ENCODE assay signal across 10 mouse cellular contexts in the genomic region with DNA sequence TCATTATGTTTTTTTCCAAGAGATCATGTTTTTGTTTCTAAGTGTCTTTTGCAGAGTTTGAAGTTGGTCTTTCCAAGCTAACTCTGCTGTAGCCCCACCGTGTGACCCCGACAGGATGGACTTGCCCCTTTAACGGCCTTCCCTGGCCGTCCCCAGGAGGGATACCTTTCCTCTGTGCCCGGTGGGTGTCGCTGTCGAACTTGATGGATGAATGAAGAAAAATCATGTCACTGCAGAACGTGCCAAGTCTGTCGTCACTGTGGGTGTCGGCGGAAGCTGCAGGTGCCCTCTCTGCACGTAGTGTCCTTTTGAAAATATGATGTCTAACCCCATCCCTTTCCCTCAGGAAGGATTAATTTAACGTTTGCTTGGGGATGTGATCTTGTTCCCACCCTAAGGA.
A peak's percentile ranks its signal among the peaks of the same experiment; 100 is the strongest.
DNase-seq lines count a peak whose midpoint lies in the region; ATAC-seq and TF ChIP-seq lines count a peak whose summit lies in the region.
"Had no signal": no experiment of that assay in that cellular context is flagged by ENCODE, and none has a peak within 500 bp of the region (broad histone marks: within the 10 kb centered on the region; RNA-seq: fewer than 3 reads in every experiment).

No protein-coding gene starts in this region.

- no peaks in the 10 kb centered on the region for H3K4me1 ChIP-seq in hindbrain, embryonic 14.5 days (replicated peaks; ENCODE audit: control insufficient read depth, insufficient read depth, low read length)
- no peaks in the 10 kb centered on the region for H3K4me1 ChIP-seq in hindbrain, embryonic 10.5 days (replicated peaks)
- no peaks in the 10 kb centered on the region for H3K4me1 ChIP-seq in heart, postnatal 0 days (ENCODE audit: control insufficient read depth, insufficient read depth)
- no peaks in the 10 kb centered on the region for H3K4me1 ChIP-seq in midbrain, embryonic 16.5 days (ENCODE audit: control insufficient read depth, insufficient read depth, low read length)
- H3K4me1 ChIP-seq: heart, embryonic 15.5 days; neural tube, embryonic 12.5 days had no signal

- H3K27me3 ChIP-seq in hindbrain, embryonic 14.5 days (ENCODE audit: control insufficient read depth, insufficient read depth, low read length) = no peaks in the 10 kb centered on the region
- H3K27me3 ChIP-seq in hindbrain, embryonic 10.5 days (ENCODE audit: insufficient read depth, poor library complexity, severe bottlenecking) = no peaks in the 10 kb centered on the region
- H3K27me3 ChIP-seq in heart, postnatal 0 days (ENCODE audit: control insufficient read depth, insufficient read depth, low read length) = no peaks in the 10 kb centered on the region
- H3K27me3 ChIP-seq in midbrain, embryonic 16.5 days (ENCODE audit: control insufficient read depth, insufficient read depth, low read depth, low read length) = no peaks in the 10 kb centered on the region
- H3K27me3 ChIP-seq: heart, embryonic 15.5 days; neural tube, embryonic 12.5 days had no signal

- H3K9ac ChIP-seq in hindbrain, embryonic 14.5 days = no peak overlapping the region
- H3K9ac ChIP-seq in heart, postnatal 0 days (replicated peaks; ENCODE audit: low read depth, low read length) = no peak overlapping the region
- no peak overlapping the region for H3K9ac ChIP-seq in midbrain, embryonic 16.5 days (ENCODE audit: low read depth, low read length)
- H3K9ac ChIP-seq: heart, embryonic 15.5 days; neural tube, embryonic 12.5 days had no signal

- H3K4me3 ChIP-seq in hindbrain, embryonic 14.5 days (replicated peaks; ENCODE audit: low read length) = no peak overlapping the region
- no peak overlapping the region for H3K4me3 ChIP-seq in hindbrain, embryonic 10.5 days
- H3K4me3 ChIP-seq in heart, postnatal 0 days (ENCODE audit: low read depth, low read length) = no peak overlapping the region
- H3K4me3 ChIP-seq in midbrain, embryonic 16.5 days (ENCODE audit: low read depth, low read length) = no peak overlapping the region
- H3K4me3 ChIP-seq: heart, embryonic 15.5 days; neural tube, embryonic 12.5 days had no signal

- TF ChIP-seq CTCF in heart, postnatal 0 days (IDR thresholded peaks at IDR 0.05; ENCODE audit: low read depth) = peak; percentile 51

- no peaks in the 10 kb centered on the region for H3K9me3 ChIP-seq in hindbrain, embryonic 14.5 days (ENCODE audit: control insufficient read depth, low read length)
- no peaks in the 10 kb centered on the region for H3K9me3 ChIP-seq in hindbrain, embryonic 10.5 days
- H3K9me3 ChIP-seq in heart, postnatal 0 days (replicated peaks; ENCODE audit: control insufficient read depth, low read length) = no peaks in the 10 kb centered on the region
- no peaks in the 10 kb centered on the region for H3K9me3 ChIP-seq in midbrain, embryonic 16.5 days (replicated peaks; ENCODE audit: control insufficient read depth, low read length, poor library complexity, severe bottlenecking)
- H3K9me3 ChIP-seq: heart, embryonic 15.5 days; neural tube, embryonic 12.5 days had no signal

- peak; percentile 48 for DNase-seq in hindbrain, embryonic 14.5 days (ENCODE audit: low spot score)
- no peak for DNase-seq in hindbrain, embryonic 10.5 days (ENCODE audit: low spot score)
- DNase-seq in cerebellum, adult 11 months = peak; percentile 86
- DNase-seq in heart, postnatal 0 days (ENCODE audit: low spot score) = peak; percentile 47
- peak; percentile 68 to 76 for DNase-seq in layer of hippocampus, postnatal 36 days
- peak; percentile 65 for DNase-seq in right cerebral cortex, adult 2 months (ENCODE audit: low spot score in 2 of 2)

- no peak overlapping the region for H3K4me2 ChIP-seq in hindbrain, embryonic 14.5 days (replicated peaks)
- H3K4me2 ChIP-seq in heart, postnatal 0 days (ENCODE audit: low read depth, low read length) = no peak overlapping the region
- H3K4me2 ChIP-seq in midbrain, embryonic 16.5 days (ENCODE audit: low read length) = no peak overlapping the region
- H3K4me2 ChIP-seq: heart, embryonic 15.5 days; neural tube, embryonic 12.5 days had no signal

- WGBS in hindbrain, embryonic 14.5 days = 54% methylated on average over 13 of the region's 13 CpGs
- 65% methylated on average over 13 of the region's 13 CpGs for WGBS in hindbrain, embryonic 10.5 days
- 47% methylated on average over 13 of the region's 13 CpGs for WGBS in heart, postnatal 0 days
- WGBS in midbrain, embryonic 16.5 days = 56% methylated on average over 13 of the region's 13 CpGs

- TF ChIP-seq EP300 in heart, postnatal 0 days (IDR thresholded peaks at IDR 0.05; ENCODE audit: low read depth) = no peak

- no peak overlapping the region for H3K27ac ChIP-seq in hindbrain, embryonic 14.5 days
- H3K27ac ChIP-seq in hindbrain, embryonic 10.5 days = no peak overlapping the region
- no peak overlapping the region for H3K27ac ChIP-seq in heart, postnatal 0 days (ENCODE audit: low read depth)
- no peak overlapping the region for H3K27ac ChIP-seq in midbrain, embryonic 16.5 days (ENCODE audit: low read length)
- H3K27ac ChIP-seq: heart, embryonic 15.5 days; neural tube, embryonic 12.5 days had no signal

- ATAC-seq in hindbrain, embryonic 14.5 days (ENCODE audit: low FRiP score) = no peak
- peak; percentile 71 for ATAC-seq in CD4-positive, CD25-positive, alpha-beta regulatory T cell, adult 4 months
- ATAC-seq in heart, postnatal 0 days (ENCODE audit: insufficient read depth, low read depth) = peak; percentile 42; the same call in 1 of the 2 replicates
- no peak for ATAC-seq in midbrain, embryonic 16.5 days

- H3K36me3 ChIP-seq in hindbrain, embryonic 14.5 days (replicated peaks; ENCODE audit: control insufficient read depth, insufficient read depth) = peaks cover 36% of the 10 kb centered on the region
- H3K36me3 ChIP-seq in hindbrain, embryonic 10.5 days = peaks cover 27% of the 10 kb centered on the region
- peaks cover 18% of the 10 kb centered on the region for H3K36me3 ChIP-seq in heart, postnatal 0 days (replicated peaks; ENCODE audit: control insufficient read depth, insufficient read depth, low read length)
- H3K36me3 ChIP-seq in midbrain, embryonic 16.5 days (ENCODE audit: control insufficient read depth, insufficient read depth, low read length) = 0 out of 2 replicates have a peak, but pooled peaks cover 2% of the 10 kb centered on the region
- H3K36me3 ChIP-seq: heart, embryonic 15.5 days had no signal

Comparison
In these comparisons a context has a peak if more than half of its experiments do, and no peak if none do; other contexts are left out.
1. ATAC-seq: peak in CD4-positive, CD25-positive, alpha-beta regulatory T cell, adult 4 months (single experiment) and heart, postnatal 0 days (single experiment); none in hindbrain, embryonic 14.5 days (single experiment) and midbrain, embryonic 16.5 days (single experiment).